In genomic region chr9:46478611-46479010, GRCm38 (mm10) we compare ENCODE assay signal across 18 mouse cellular contexts.
"Had no signal": no experiment of that assay in that cellular context is flagged by ENCODE, and none has a peak within 500 bp of the region (broad histone marks: within the 10 kb centered on the region; RNA-seq: fewer than 3 reads in every experiment).

No protein-coding gene starts in this region.

- H3K9me3 ChIP-seq: midbrain, embryonic 10.5 days; midbrain, embryonic 12.5 days; neural tube, embryonic 13.5 days; neural tube, embryonic 15.5 days had no signal

- ATAC-seq: midbrain, embryonic 16.5 days had no signal

- H3K27me3 ChIP-seq: neural tube, embryonic 13.5 days had no signal

- DNase-seq: lung, embryonic 14.5 days; lung, postnatal 10 days; lung, postnatal 4 days; midbrain, embryonic 14.5 days; retina, postnatal 1 day; right cerebral cortex, adult 18-20 months; right cerebral cortex, postnatal 25 days; right cerebral cortex, postnatal 4 days; spleen, adult 18-20 months; thymus, adult 18-20 months; thymus, postnatal 14 days; thymus, postnatal 36 days had no signal

- H3K4me3 ChIP-seq: midbrain, embryonic 10.5 days; midbrain, embryonic 12.5 days; myocyte; neural tube, embryonic 13.5 days; neural tube, embryonic 15.5 days had no signal

- H3K36me3 ChIP-seq: midbrain, embryonic 10.5 days; midbrain, embryonic 12.5 days; neural tube, embryonic 13.5 days; neural tube, embryonic 15.5 days had no signal

- H3K27ac ChIP-seq: midbrain, embryonic 12.5 days; neural tube, embryonic 13.5 days; neural tube, embryonic 15.5 days had no signal

- H3K9ac ChIP-seq: lung, embryonic 14.5 days; midbrain, embryonic 12.5 days; neural tube, embryonic 13.5 days; neural tube, embryonic 15.5 days had no signal

- H3K4me2 ChIP-seq: lung, embryonic 14.5 days; midbrain, embryonic 12.5 days; neural tube, embryonic 13.5 days; neural tube, embryonic 15.5 days had no signal
